Mouse (Mus musculus) telencephalon, adult 2 months (tissue): ENCODE results near the gene Ubn2.
"Not testable (repeated sequence)": the region's sequence is repeated elsewhere in the genome, so short reads cannot be mapped to it uniquely, and the experiment has no call there.

ENCODE experiments used
- DNase-seq: peaks from one replicate; pipeline ENCODE4 v3.0.0-alpha.2; 2011; ENCODE audit warnings: low read depth, low spot score

Ubn2 gene

GRCm38 (mm10) chr6:38533428-38534405 lies 100.0 kb downstream of the Ubn2 start, which contains the start of gene Fmc1:
Gene Fmc1, plus strand, starts transcription at chr6:38533502.
- DNase-seq, result peak; percentile 100

- peak; percentile 81 for DNase-seq
Measured at GRCm38 (mm10) chr6:38534640-38535365, 101.1 kb downstream of the Ubn2 start.

DNA sequence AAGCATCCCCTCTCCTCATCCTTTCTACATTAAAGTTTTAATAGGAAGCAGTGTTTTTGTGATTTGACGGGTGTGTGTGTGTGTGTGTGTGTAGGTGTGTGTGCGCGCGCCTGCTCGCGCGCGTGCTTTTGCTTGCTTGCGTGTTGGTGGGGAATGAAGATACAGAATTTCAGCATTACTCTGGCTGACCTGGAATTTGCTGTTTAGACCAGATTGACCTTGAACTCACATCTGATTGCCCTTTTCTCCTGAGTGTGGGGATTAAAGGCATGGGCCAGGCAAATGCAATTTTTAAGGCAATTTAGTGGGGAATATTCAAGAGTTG lies 101.6 kb downstream of the Ubn2 start:
- no peak for DNase-seq

GRCm38 (mm10) chr6:38535788-38536187 lies 102.0 kb downstream of the Ubn2 start:
- DNase-seq, result no peak

DNA sequence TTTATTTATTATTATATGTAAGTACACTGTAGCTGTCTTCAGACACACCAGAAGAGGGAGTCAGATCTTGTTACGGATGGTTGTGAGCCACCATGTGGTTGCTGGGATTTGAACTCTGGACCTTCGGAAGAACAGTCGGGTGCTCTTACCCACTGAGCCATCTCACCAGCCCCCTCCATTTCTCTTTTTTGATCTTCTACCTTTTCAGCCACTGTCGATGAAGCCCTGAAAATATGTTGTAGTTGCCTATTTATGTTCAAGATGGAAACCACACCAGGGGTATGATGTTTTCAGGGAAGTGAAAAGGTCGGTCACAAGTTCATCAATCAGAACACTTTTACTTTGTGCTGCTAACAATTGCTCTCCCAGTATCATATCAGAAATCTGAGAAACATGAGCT lies 110.4 kb downstream of the Ubn2 start:
- not testable (repeated sequence) for DNase-seq

- DNase-seq, result not testable (repeated sequence)
Measured at GRCm38 (mm10) chr6:38547005-38547404, 113.3 kb downstream of the Ubn2 start.

DNA sequence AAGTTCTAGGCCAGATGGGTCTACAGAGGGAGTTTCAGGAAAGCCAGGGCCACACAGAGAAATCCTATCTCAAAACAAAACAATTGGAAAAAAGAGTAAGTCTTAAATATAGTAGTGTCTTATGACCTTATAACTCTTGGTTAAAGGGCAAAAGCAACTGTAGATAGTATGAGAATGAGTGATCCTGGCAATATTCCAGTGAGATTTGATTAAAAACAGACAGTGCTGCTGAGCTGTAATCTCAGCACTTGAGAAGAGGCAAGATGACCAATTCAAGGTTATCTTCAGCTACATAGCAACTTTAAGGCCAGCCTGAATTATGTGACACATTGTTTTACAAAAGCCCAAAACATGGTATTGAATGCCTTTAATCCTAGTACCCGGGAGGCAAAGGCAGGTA lies 114.0 kb downstream of the Ubn2 start:
- no peak for DNase-seq

- DNase-seq, result not testable (repeated sequence)
Measured at GRCm38 (mm10) chr6:38548595-38548994, 114.8 kb downstream of the Ubn2 start.

DNA sequence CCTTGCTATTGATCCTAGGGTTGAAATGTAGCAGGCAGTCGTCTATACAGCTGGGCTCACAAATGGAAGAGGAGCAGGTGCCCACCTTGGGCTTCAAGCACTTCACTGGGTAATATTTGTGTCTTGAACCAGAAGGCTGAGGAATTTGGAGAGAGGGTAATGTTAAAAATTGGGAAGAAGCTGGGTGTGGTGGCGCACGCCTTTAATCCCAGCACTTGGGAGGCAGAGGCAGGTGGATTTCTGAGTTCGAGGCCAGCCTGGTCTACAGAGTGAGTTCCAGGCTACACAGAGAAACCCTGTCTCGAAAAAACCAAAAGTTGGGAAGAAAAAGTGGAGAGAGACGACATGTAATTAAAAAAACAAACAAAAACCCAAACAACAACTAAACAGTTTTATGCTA lies 116.1 kb downstream of the Ubn2 start:
- DNase-seq, result not testable (repeated sequence)

GRCm38 (mm10) chr6:38550250-38551061 lies 116.7 kb downstream of the Ubn2 start:
- DNase-seq, result peak; percentile 50

- peak; percentile 98 for DNase-seq
Measured at GRCm38 (mm10) chr6:38551062-38551988, 117.6 kb downstream of the Ubn2 start, which contains the start of gene Luc7l2. Gene Luc7l2, plus strand, starts transcription at chr6:38551334.

- DNase-seq, result peak; percentile 93
Measured at GRCm38 (mm10) chr6:38551989-38552635, 118.4 kb downstream of the Ubn2 start.

- DNase-seq, result no peak
Measured at GRCm38 (mm10) chr6:38552636-38553000, 118.9 kb downstream of the Ubn2 start.
